Mouse (Mus musculus) left cerebral cortex, postnatal 36 days (tissue): Measurements from ENCODE around the gene Rab5c. TPM values are rescaled to one million over a fixed set of nuclear protein-coding genes. Genes with fewer than 3 reads are reported as not detected.
A peak's percentile ranks its signal among the peaks of the same experiment; 100 is the strongest.

ENCODE experiments used
- DNase-seq, 2 experiments: peaks; one replicate each; pipeline ENCODE4 v3.0.0; 2021 to 2022; ENCODE audit warnings: low spot score in 2 of 2, mixed read lengths in 1 of 2
- intact Hi-C: fragments of 180-260 bp; cut with DNase I; formaldehyde crosslinking; loops from one replicate; pipeline ENCODE4 v1.15.1; 2025
- total RNA-seq, 2 experiments: library from RNA; stranded (reverse); gene quantifications; 2 replicates each; pipeline ENCODE4 v1.2.3; 2021

Gene Rab5c
- total RNA-seq, 2 experiments from 2014 or later, result 138 to 156 TPM

DNA sequence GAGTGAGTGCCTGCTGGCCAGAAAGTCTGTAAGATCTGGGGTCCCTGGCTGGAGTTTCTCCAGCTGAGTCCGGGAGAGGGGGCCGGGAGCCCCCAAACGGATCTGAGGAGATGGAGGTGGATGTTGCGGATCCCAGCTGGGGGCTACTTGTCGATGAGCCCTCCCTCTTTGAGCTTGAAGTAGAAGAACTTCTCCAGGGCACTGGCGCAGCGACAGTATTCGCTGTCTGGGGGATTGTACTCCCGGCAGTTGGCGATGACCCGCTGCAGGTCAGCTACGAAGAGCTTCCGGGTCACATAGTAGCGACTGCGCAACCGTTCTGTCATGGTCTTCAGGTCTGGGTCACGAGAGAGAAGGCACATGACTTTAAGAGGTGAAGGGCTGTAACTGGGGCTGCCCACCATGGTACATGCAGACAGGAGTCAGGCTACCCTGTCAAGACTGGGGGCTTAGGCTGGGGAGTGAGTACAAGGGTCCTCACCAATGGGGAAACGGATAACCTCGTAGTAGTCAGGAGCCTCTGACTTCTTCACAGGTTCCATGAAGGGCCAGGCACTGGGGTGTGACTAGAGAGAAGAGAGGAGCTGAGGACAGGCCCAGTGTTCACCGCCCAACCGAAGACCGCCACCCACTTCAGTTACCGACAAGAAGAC lies 32.8 kb downstream of the Rab5c start:
- DNase-seq, result no peak
- intact Hi-C loops, result loop anchor here (10.0 kb wide), 1 partner anchor 280 kb away; no protein-coding TSS in a partner anchor

DNA sequence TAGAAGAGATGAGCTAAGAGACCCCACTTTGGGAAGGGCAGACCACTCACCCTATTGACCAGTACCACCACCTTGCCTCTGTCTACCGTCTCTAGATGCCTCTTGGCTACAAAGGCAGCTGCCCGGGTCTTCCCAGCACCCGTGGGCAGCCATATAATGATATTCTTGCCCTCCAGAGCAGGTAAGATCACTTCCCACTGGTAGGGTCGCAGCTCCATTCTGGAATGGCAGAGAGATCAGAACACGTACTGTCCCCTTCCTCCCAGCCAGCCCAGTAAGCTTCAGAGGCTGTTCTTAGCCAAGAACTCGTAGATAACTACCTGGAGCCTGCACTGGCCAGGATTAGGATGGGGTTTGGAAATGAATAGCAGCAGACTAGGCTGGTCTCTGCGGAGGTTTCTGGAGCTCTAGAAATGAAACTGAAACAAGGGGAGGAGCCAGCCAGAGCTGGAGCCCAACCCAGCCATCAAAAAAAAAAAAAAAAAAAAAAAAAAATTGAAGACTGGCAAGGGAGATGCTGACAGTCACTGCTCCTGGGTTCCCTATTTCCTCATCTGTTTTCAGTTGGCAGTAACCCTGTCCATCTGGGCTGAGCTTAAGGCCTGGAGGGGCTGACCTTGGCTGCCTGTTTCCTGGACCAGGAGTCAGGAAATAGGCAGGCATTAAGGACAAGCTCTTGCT lies 34.0 kb downstream of the Rab5c start, which contains the start of gene Dhx58:
TSS of gene Dhx58 (minus strand) at position 421 of the 681 bp plus-strand sequence.
- intact Hi-C loops, result loop anchor here (2.0 to 10.0 kb wide), 2 partner anchors 133 to 279 kb away; no protein-coding TSS in a partner anchor
- no peak for DNase-seq

DNA sequence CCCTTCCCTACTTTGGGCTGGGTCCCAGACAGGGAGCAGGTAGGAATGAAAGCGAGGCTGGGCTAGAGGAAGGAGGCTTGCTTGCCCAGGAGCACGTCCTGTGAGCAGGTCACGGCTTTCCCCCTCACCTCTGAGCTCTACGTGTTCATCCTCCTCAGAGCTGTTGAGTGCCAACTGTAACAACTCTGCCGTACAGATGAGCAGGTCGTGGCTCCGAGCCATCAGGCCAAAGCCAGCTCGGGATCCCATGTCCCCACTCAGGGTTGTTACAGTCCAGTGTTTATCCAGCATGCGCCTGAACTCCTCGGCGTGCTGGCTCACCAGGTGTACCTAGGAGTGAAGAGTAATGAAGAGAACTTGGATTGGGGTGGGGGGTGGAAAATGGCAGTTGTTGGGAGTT lies 34.6 kb downstream of the Rab5c start:
- no peak for DNase-seq
- intact Hi-C loops, result loop anchor here (2.0 to 10.0 kb wide), 2 partner anchors 133 to 279 kb away; no protein-coding TSS in a partner anchor

DNA sequence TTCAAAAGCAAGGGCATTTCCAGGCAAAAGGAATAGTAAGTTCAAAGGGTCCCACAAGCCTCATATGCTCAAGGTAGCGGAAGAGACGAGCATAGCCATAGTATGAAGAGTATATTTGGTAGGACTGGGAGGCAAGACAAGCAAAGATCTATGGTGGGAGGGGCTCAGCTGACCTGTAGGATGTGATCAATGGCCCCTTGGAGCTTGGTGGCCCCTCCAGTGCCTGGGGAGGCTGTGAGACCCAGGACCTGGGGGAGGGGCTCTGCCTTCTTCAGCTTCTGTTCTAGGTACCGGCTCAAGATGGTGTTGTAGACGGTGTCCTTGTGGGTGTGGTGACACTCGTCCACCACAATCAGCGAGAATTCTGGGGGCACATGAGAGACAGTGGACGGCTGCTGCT lies 35.1 kb downstream of the Rab5c start:
- intact Hi-C loops, result loop anchor here (2.0 to 10.0 kb wide), 2 partner anchors 132 to 278 kb away; no protein-coding TSS in a partner anchor
- DNase-seq, result no peak

DNA sequence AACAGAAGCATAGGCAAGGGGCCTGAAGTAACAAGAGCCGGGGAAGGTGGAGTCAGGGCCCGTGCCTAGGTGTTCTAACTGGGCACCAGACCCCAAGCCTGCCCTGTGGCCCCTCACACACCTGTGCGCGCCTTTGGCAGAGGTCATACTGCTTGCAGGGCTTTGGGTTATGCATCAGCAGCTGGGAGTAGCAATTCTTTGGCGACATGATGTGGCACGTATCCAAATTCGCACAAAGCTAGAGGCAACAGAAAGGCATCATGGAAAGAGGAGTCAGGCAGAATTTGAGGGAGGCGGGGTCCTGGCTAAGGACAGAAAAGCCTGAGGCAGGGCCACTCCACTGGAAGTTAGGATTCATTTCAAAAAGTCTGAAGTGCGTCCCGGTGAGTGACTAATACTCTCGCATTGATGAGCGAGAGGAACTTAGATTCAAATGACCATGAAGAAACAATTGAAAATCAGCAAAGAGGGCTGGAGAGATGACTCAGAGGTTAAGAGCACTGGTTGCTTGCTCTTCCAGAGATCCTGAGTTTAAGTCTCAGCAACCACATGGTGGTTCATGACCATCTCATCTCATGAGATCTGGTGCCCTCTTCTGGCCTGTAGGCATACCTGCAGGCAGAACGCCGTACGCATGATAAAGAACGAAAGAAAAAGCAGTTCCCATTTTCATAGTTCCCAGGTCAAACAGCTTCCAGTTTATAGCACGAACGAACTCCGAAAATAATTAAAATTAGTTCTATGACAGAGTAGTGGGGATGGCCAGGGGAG lies 35.7 kb downstream of the Rab5c start:
- intact Hi-C loops, result loop anchor here (2.0 to 10.0 kb wide), 2 partner anchors 131 to 277 kb away; no protein-coding TSS in a partner anchor
- DNase-seq, result peak; percentile 40 to 59

DNA sequence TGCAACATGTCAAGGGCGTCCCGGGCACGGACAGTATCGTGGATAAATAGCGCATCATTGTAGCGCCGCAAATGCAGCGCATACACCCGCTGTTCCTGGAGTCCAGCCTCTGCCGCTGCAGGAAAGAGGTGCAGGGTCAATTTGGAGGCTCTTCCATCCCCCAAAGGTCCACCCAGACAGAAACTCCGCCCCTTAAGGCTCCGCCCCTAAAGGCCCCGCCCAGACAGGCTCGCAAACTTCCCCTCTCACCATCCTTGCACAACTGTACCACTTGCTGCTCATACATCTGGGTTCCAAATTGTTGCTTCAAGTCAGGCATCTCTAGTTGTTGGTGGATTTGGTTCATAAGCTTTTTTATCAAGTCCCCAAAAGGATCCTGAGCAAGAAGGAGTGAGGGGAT lies 36.7 kb downstream of the Rab5c start:
- no peak for DNase-seq
- intact Hi-C loops, result loop anchor here (10.0 kb wide), 1 partner anchor 276 kb away; no protein-coding TSS in a partner anchor

DNA sequence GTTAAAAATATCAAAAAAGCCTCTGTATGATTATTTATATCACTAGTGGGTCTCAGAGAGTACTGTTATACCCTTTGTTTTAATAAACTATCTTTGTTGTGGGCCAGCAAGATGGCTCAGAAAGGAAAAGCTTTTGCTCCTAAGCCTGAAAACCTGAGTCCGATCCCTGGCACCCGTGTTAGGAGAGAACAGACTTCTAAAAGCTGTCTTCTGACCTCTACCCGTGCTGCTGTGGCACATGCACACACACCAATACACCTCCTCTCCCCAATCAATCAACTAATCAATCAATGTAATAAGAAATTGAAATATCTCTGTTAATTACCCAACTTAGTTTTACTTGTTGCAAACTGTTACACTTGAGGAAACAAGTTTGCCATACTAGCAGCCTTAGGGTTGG lies 37.3 kb downstream of the Rab5c start:
- DNase-seq, result no peak
- intact Hi-C loops, result loop anchor here (10.0 kb wide), 1 partner anchor 276 kb away; no protein-coding TSS in a partner anchor

DNA sequence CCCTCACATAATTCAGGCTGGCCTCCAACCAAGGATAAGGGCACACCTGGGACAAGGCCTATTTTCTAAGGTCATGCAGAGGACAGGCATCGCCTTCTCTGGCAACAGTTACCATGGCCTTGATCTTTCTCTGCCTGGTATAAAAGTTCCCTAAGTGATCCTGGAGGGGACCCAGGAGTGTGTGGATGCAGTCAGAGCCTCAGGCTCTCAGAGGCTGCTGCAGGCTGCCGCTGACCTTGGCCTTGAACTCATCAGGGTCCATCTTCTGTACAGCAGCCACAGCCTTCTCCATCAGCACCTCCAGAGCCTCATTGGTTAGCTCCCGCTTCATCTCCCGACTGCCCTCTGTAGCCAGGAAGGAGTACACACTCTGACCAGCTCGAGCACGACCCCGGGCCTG lies 40.1 kb downstream of the Rab5c start:
- DNase-seq, result no peak
- intact Hi-C loops, result loop anchor here (10.0 kb wide), 1 partner anchor 343 kb away; the partner anchor contains the start of gene Hap1

DNA sequence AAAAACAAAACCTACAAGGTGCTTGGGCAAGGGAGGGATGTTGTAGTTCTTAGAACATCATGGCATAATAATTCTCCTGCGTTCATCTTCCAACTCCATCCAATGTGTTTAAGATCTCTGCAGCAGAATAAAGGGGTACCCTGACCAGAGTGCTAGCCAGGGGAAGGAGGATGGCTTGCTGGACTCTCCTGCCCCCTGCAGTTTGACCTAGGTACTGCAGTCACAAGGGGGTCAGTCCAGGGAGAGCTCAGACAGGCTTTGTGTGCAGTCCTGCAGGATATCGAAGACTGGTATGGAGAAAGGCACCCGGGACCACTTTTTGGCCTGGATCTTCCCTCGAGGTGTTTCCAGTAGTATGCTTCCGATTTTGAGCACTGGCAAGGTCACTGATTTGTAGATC lies 43.1 kb downstream of the Rab5c start:
- peak; percentile 52 to 76 for DNase-seq
- intact Hi-C loops, result loop anchor here (1.0 to 10.0 kb wide), 3 partner anchors 68 to 340 kb away; partner anchors contain the start of gene Hap1

DNA sequence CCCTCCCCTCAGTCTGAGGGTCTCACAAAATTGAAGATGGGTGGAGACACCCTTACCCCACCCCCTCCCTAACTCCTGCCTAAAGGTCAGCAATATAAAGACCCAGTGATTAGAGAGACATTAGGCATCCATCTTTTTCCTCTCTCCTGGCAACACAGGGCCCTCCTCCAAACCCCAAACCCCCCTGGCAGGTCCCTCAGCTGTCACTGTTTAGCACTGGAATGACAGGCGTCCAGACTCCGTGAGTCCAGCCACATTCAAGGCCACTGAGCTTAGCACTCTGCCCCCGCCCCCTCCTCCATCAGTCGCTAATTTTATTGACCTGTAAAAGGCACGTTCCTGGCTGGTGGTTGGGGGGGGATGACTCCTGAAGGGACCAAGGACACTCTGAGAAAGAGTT lies 44.9 kb downstream of the Rab5c start:
- intact Hi-C loops, result loop anchor here (10.0 kb wide), 1 partner anchor 338 kb away; the partner anchor contains the start of gene Hap1
- DNase-seq, result no peak

DNA sequence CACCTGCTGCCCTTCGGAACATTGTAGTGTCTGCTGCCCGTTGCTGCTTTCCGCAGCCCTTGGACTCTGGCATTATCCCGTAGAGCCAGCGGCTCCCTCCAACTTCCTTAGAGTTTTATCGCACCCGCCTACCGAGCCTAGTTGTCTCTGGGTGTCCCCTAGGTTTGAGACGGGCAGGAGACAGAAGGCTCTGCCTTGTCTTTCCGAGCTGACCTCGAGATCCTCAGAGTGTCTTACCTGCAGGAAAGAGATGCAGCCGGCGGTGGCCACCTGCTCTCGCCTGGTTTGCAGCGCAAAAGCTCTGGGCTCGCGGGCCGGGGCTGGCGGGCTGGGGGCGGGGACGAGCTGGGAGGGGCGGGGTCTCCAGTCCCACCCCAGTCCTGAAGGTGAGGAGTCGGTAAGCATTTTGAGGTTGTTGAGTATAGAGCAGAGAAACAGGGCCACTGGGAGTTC lies 45.8 kb downstream of the Rab5c start, which contains the start of gene Zfp385c:
TSS of gene Zfp385c (minus strand) at position 292 of the 453 bp plus-strand sequence.
- intact Hi-C loops, result loop anchor here (10.0 kb wide), 1 partner anchor 337 kb away; the partner anchor contains the start of gene Hap1
- DNase-seq, result no peak

DNA sequence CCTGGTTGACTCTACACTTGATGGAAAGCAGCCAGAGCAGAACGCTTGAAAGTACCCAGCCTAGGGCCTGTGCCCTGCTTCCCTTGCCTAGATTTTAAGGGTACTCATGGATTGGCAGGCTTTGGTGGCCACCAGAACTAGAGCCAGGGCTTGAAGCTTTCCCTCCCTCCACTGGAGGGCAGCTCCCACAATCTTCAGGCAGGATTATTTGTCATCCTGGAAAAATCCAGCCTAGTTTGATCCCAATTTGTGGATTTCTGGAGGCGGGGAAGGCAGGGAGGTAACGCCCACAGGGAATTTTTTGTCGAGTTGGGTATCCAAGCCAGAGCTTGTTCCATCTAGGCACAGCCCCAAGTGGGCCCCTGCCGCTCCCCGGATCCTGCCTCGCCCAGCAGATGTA lies 47.6 kb downstream of the Rab5c start:
- intact Hi-C loops, result loop anchor here (10.0 kb wide), 1 partner anchor 336 kb away; the partner anchor contains the start of gene Hap1

DNA sequence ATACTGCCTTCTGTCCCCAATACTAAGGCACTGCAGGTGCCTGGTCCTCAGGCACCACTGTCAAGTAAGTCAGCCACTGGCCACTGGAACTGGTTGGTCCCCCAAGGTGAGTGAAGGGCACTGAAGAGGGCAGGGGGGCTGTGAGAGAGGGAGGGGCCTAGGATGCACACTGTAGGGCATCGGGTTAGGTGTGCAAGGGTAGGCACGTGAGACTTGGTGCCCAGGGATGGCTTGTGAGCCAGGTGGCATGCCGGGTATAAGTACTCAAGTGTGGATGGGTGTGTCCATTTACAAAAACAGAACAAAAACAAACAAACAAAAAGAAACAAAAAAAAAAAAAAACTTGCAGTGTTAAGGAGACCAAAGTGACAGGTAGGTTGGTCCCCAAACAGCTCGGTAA lies 49.6 kb downstream of the Rab5c start:
- intact Hi-C loops, result no loop called here
- no peak for DNase-seq

More for the DNA sequence above, 47.6 kb downstream of the Rab5c start:
- no peak for DNase-seq

DNA sequence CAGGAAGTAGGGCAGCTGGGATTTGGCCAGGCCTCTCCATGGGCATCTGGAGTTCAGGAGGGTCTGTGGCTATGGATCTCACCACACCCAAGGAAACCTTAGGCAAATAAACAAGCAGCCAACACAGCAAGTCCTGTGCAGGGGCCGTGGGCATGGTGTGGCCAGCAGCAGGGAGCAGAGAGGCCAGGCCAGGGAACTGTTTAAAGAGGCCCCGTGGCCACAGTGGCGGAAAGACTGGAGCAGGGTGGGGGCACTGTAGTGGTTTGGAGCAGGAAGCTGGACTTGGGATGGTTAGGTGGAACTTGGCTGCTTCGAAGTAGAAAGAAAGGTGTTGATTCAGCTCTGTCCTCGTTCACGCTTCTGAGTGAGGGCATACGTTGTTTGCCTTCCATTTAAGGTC lies 50.8 kb downstream of the Rab5c start:
- no peak for DNase-seq

DNA sequence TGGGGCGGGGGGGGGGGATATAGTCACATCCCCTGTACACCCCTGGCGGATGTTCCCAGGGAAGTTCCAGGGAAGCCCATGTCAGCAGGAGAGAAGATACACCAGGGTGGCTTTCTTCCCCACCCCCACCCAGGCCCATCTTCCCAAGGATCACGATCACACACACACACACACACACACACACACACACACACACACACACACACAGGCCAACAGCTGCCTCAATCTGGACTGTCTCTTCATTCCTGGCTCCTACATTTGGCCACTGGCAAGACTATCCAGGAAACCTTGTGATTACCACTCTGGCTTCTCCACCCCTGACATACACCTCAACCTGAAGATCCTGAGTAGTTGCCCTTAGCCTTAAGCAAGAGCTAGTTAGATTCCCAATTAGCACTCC lies 52.6 kb downstream of the Rab5c start:
- DNase-seq, result no peak
- intact Hi-C loops, result no loop called here

More for the DNA sequence above, 50.8 kb downstream of the Rab5c start:
- intact Hi-C loops, result no loop called here

DNA sequence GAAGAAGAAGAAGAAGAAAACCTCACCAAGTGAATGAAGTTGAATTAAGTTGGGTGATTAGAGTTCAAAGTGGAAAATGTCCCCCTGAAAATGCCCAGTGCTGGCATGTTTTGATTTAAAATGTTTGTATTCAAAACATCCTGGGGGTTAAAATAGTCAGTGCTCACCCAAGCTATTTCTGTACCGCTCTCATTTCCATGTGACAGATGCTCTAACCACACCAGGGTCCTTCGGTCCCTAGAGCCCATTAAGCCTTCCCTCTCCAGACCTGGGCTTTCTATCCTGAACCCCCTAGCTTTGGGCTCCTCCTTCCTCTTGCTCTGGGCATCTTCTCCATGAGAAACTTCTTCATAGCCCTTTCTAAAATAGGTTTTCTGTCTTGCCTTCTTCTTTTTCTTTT lies 53.9 kb downstream of the Rab5c start:
- intact Hi-C loops, result no loop called here
- DNase-seq, result no peak

DNA sequence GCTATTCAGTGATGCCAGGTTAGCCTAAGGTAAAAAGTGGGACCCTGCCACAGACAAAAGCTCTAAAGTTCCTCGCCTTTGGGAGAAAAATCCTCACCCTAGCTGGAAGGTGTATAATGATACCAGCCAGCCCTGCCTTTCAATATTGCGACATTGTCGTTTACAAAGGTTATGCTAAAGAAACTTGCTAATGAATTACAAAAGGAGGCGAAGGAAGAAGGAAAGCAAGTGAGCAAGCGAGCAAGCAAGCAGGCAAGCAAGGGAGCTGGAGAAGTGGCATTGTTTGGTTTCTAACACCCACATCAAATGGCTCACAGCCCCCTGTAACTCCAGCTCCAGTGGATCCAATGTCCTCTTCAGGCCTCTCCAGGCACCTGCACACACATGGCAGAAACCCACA lies 55.5 kb downstream of the Rab5c start:
- no peak for DNase-seq
- intact Hi-C loops, result no loop called here

DNA sequence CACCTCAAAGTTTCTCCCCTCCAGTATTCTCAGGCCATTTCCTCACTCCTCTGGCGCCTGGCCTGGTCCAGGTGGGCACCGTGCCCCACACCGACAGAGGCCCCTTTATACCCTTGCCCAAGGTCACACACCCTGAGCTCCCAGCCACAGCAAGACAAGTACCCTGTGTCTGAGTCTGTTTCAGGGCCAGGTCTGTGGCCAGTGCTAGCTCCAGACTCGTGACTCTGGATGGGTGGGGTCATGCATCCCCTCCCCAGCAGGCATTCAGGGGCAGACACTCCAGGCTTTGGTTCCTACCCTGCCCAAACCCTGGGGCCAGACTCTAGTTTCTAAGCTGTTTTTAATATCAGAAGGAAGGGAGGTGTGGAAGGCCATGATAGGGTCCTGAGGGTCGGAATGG lies 56.2 kb downstream of the Rab5c start:
- intact Hi-C loops, result no loop called here
- no peak for DNase-seq

DNA sequence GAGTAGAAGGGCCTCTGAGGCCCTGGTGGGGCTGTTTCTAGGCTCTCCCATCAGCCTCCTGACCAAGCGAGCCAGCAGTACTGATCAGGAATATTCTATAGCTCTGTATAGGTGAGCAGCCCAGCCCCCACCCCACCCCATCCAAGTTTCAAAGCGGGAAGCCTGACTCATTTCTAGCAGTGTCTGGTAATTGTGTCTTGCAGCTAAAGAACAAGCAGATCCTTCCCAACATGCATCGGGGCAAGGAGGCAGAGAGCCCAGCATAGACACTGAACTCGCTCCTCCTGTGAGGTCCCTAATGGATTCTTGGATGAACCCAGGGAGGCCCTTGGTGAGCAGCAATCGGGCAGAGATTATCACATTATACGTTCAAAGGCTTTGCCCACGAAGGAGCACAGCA lies 60.2 kb downstream of the Rab5c start:
- intact Hi-C loops, result no loop called here
- peak; percentile 21 to 42 for DNase-seq
